Mouse (Mus musculus): ENCODE results near the gene 4921517D22Rik. TPM values are rescaled to one million over a fixed set of nuclear protein-coding genes. Genes with fewer than 3 reads are reported as not detected.
A peak's percentile ranks its signal among the peaks of the same experiment; 100 is the strongest.

The 4921517D22Rik gene
- polyA plus RNA-seq, 1 experiment from 2014 or later = not detected

GRCm38 (mm10) chr13:59657781-59658180 lies 36.1 kb downstream of the 4921517D22Rik start:
- H3K36me3 ChIP-seq (ENCODE audit: control insufficient read depth, insufficient read depth, low read length) = peaks cover 2% of the 10 kb centered on the region; the same call in 1 of the 2 replicates
- no peak overlapping the region for H3K9ac ChIP-seq (ENCODE audit: low read depth, low read length)
- no peak overlapping the region for H3K4me3 ChIP-seq (ENCODE audit: low read depth, low read length)
- H3K9me3 ChIP-seq (replicated peaks; ENCODE audit: control insufficient read depth, low read length, poor library complexity, severe bottlenecking) = no peaks in the 10 kb centered on the region
- peaks cover 8% of the 10 kb centered on the region; the same call in 1 of the 2 replicates for H3K4me1 ChIP-seq (ENCODE audit: control insufficient read depth, insufficient read depth, low read length)
- no peak for ATAC-seq
- H3K27me3 ChIP-seq (ENCODE audit: control insufficient read depth, insufficient read depth, low read depth, low read length) = no peaks in the 10 kb centered on the region
- H3K4me2 ChIP-seq (ENCODE audit: low read length) = no peak overlapping the region
- no peak overlapping the region for H3K27ac ChIP-seq (ENCODE audit: low read length)
- 78% methylated on average over 5 of the region's 5 CpGs for WGBS

- Histone ChIP-seq H3K27ac (ENCODE audit: low read length) (peak overlapping the region; percentile 57; the same call in 1 of the 2 replicates), H3K4me1 (ENCODE audit: control insufficient read depth, insufficient read depth, low read length) (peaks cover 11% of the 10 kb centered on the region; the same call in 1 of the 2 replicates), H3K9ac (ENCODE audit: low read depth, low read length) (no peak overlapping the region), H3K4me2 (ENCODE audit: low read length) (no peak overlapping the region), H3K4me3 (ENCODE audit: low read depth, low read length) (no peak overlapping the region), H3K9me3 (replicated peaks; ENCODE audit: control insufficient read depth, low read length, poor library complexity, severe bottlenecking) (no peaks in the 10 kb centered on the region), H3K27me3 (ENCODE audit: control insufficient read depth, insufficient read depth, low read depth, low read length) (no peaks in the 10 kb centered on the region), H3K36me3 (ENCODE audit: control insufficient read depth, insufficient read depth, low read length) (no peaks in the 10 kb centered on the region)
- 0 out of 2 replicates have a peak, but pooled peaks have one; percentile 33 for ATAC-seq
- WGBS = 8% methylated on average over 4 of the region's 4 CpGs
Observed at GRCm38 (mm10) chr13:59656975-59657388, 36.9 kb downstream of the 4921517D22Rik start.

- Histone ChIP-seq H3K9ac (ENCODE audit: low read depth, low read length) (no peak overlapping the region), H3K4me2 (ENCODE audit: low read length) (no peak overlapping the region)
- ATAC-seq = no peak
Observed at GRCm38 (mm10) chr13:59656316-59656832, 37.5 kb downstream of the 4921517D22Rik start.

GRCm38 (mm10) chr13:59655718-59656315 lies 38.1 kb downstream of the 4921517D22Rik start:
- Histone ChIP-seq H3K27me3 (ENCODE audit: control insufficient read depth, insufficient read depth, low read depth, low read length) (no peaks in the 10 kb centered on the region), H3K9ac (ENCODE audit: low read depth, low read length) (no peak overlapping the region), H3K4me3 (ENCODE audit: low read depth, low read length) (no peak overlapping the region), H3K27ac (ENCODE audit: low read length) (no peak overlapping the region), H3K4me1 (ENCODE audit: control insufficient read depth, insufficient read depth, low read length) (peaks cover 11% of the 10 kb centered on the region; the same call in 1 of the 2 replicates), H3K36me3 (ENCODE audit: control insufficient read depth, insufficient read depth, low read length) (no peaks in the 10 kb centered on the region), H3K4me2 (ENCODE audit: low read length) (no peak overlapping the region), H3K9me3 (replicated peaks; ENCODE audit: control insufficient read depth, low read length, poor library complexity, severe bottlenecking) (no peaks in the 10 kb centered on the region)
- ATAC-seq = no peak
- 92% methylated on average over 15 of the region's 15 CpGs for WGBS

More at GRCm38 (mm10) chr13:59656316-59656832, 37.5 kb downstream of the 4921517D22Rik start:
- Histone ChIP-seq H3K4me1 (ENCODE audit: control insufficient read depth, insufficient read depth, low read length) (peaks cover 11% of the 10 kb centered on the region; the same call in 1 of the 2 replicates), H3K36me3 (ENCODE audit: control insufficient read depth, insufficient read depth, low read length) (no peaks in the 10 kb centered on the region), H3K4me3 (ENCODE audit: low read depth, low read length) (no peak overlapping the region), H3K27ac (ENCODE audit: low read length) (peak overlapping the region; percentile 8; the same call in 1 of the 2 replicates), H3K27me3 (ENCODE audit: control insufficient read depth, insufficient read depth, low read depth, low read length) (no peaks in the 10 kb centered on the region), H3K9me3 (replicated peaks; ENCODE audit: control insufficient read depth, low read length, poor library complexity, severe bottlenecking) (no peaks in the 10 kb centered on the region)
- 45% methylated on average over 10 of the region's 10 CpGs for WGBS

GRCm38 (mm10) chr13:59654465-59654864 lies 39.4 kb downstream of the 4921517D22Rik start:
- Histone ChIP-seq H3K4me3 (ENCODE audit: low read depth, low read length) (no peak overlapping the region), H3K4me1 (ENCODE audit: control insufficient read depth, insufficient read depth, low read length) (peaks cover 11% of the 10 kb centered on the region; the same call in 1 of the 2 replicates), H3K4me2 (ENCODE audit: low read length) (no peak overlapping the region), H3K36me3 (ENCODE audit: control insufficient read depth, insufficient read depth, low read length) (no peaks in the 10 kb centered on the region), H3K9me3 (replicated peaks; ENCODE audit: control insufficient read depth, low read length, poor library complexity, severe bottlenecking) (no peaks in the 10 kb centered on the region), H3K27ac (ENCODE audit: low read length) (no peak overlapping the region), H3K27me3 (ENCODE audit: control insufficient read depth, insufficient read depth, low read depth, low read length) (no peaks in the 10 kb centered on the region), H3K9ac (ENCODE audit: low read depth, low read length) (no peak overlapping the region)
- ATAC-seq = no peak
- 96% methylated on average over 5 of the region's 5 CpGs for WGBS

GRCm38 (mm10) chr13:59653136-59653535 lies 40.8 kb downstream of the 4921517D22Rik start:
- Histone ChIP-seq H3K36me3 (ENCODE audit: control insufficient read depth, insufficient read depth, low read length) (no peaks in the 10 kb centered on the region), H3K9ac (ENCODE audit: low read depth, low read length) (no peak overlapping the region), H3K4me2 (ENCODE audit: low read length) (no peak overlapping the region), H3K9me3 (replicated peaks; ENCODE audit: control insufficient read depth, low read length, poor library complexity, severe bottlenecking) (no peaks in the 10 kb centered on the region), H3K4me1 (ENCODE audit: control insufficient read depth, insufficient read depth, low read length) (peaks cover 11% of the 10 kb centered on the region; the same call in 1 of the 2 replicates), H3K27ac (ENCODE audit: low read length) (no peak overlapping the region), H3K4me3 (ENCODE audit: low read depth, low read length) (no peak overlapping the region), H3K27me3 (ENCODE audit: control insufficient read depth, insufficient read depth, low read depth, low read length) (no peaks in the 10 kb centered on the region)
- ATAC-seq = 0 out of 2 replicates have a peak, but pooled peaks have one; percentile 5
- 62% methylated on average over 3 of the region's 3 CpGs for WGBS

- no peak overlapping the region for H3K4me2 ChIP-seq (ENCODE audit: low read length)
- H3K36me3 ChIP-seq (ENCODE audit: control insufficient read depth, insufficient read depth, low read length) = no peaks in the 10 kb centered on the region
- H3K4me3 ChIP-seq (ENCODE audit: low read depth, low read length) = no peak overlapping the region
- H3K4me1 ChIP-seq (ENCODE audit: control insufficient read depth, insufficient read depth, low read length) = peaks cover 11% of the 10 kb centered on the region; the same call in 1 of the 2 replicates
- no peak overlapping the region for H3K9ac ChIP-seq (ENCODE audit: low read depth, low read length)
- H3K9me3 ChIP-seq (replicated peaks; ENCODE audit: control insufficient read depth, low read length, poor library complexity, severe bottlenecking) = no peaks in the 10 kb centered on the region
- no peak overlapping the region for H3K27ac ChIP-seq (ENCODE audit: low read length)
- H3K27me3 ChIP-seq (ENCODE audit: control insufficient read depth, insufficient read depth, low read depth, low read length) = no peaks in the 10 kb centered on the region
- peak; percentile 32; the same call in 1 of the 2 replicates for ATAC-seq
- 25% methylated on average over 5 of the region's 5 CpGs for WGBS
Observed at GRCm38 (mm10) chr13:59652651-59653050, 41.3 kb downstream of the 4921517D22Rik start.

GRCm38 (mm10) chr13:59649781-59650180 lies 44.1 kb downstream of the 4921517D22Rik start:
- Histone ChIP-seq H3K4me2 (ENCODE audit: low read length) (no peak overlapping the region), H3K36me3 (ENCODE audit: control insufficient read depth, insufficient read depth, low read length) (no peaks in the 10 kb centered on the region), H3K9me3 (replicated peaks; ENCODE audit: control insufficient read depth, low read length, poor library complexity, severe bottlenecking) (no peaks in the 10 kb centered on the region), H3K9ac (ENCODE audit: low read depth, low read length) (no peak overlapping the region), H3K4me1 (ENCODE audit: control insufficient read depth, insufficient read depth, low read length) (peaks cover 11% of the 10 kb centered on the region; the same call in 1 of the 2 replicates), H3K27ac (ENCODE audit: low read length) (no peak overlapping the region), H3K4me3 (ENCODE audit: low read depth, low read length) (no peak overlapping the region), H3K27me3 (ENCODE audit: control insufficient read depth, insufficient read depth, low read depth, low read length) (no peaks in the 10 kb centered on the region)
- ATAC-seq = no peak
- WGBS = 85% methylated on average over 5 of the region's 5 CpGs

- Histone ChIP-seq H3K9ac (ENCODE audit: low read depth, low read length) (no peak overlapping the region), H3K27ac (ENCODE audit: low read length) (no peak overlapping the region), H3K27me3 (ENCODE audit: control insufficient read depth, insufficient read depth, low read depth, low read length) (no peaks in the 10 kb centered on the region), H3K36me3 (ENCODE audit: control insufficient read depth, insufficient read depth, low read length) (no peaks in the 10 kb centered on the region), H3K4me1 (ENCODE audit: control insufficient read depth, insufficient read depth, low read length) (peaks cover 11% of the 10 kb centered on the region; the same call in 1 of the 2 replicates), H3K4me3 (ENCODE audit: low read depth, low read length) (no peak overlapping the region), H3K4me2 (ENCODE audit: low read length) (no peak overlapping the region), H3K9me3 (replicated peaks; ENCODE audit: control insufficient read depth, low read length, poor library complexity, severe bottlenecking) (no peaks in the 10 kb centered on the region)
- ATAC-seq = no peak
- 88% methylated on average over 6 of the region's 6 CpGs for WGBS
Observed at GRCm38 (mm10) chr13:59648598-59648997, 45.3 kb downstream of the 4921517D22Rik start.
